Mouse (Mus musculus) neural tube, postnatal 0 days (tissue): Measurements from ENCODE around the gene Pde2a. TPM values are rescaled to one million over a fixed set of nuclear protein-coding genes. Genes with fewer than 3 reads are reported as not detected.

Source experiments
- microRNA counts: library from miRNA; unstranded; fragments of <30 nt; microRNA quantifications from one replicate; lab custom pipeline; 2015
- microRNA-seq: library from miRNA; unstranded; fragments of <30 nt; microRNA quantifications from one replicate; pipeline ENCODE4, GENCODE M21; 2016
- polyA plus RNA-seq: library from polyadenylated mRNA; unstranded; fragments of >200 nt; fragmentation: Nextera tagmentation; extraction: Ambion mirVana; gene quantifications from 2 replicates; pipeline ENCODE4 v1.2.1, GENCODE M21; 2015

Gene Pde2a
- polyA plus RNA-seq: 20.1 and 23.3 TPM in 2 replicates

DNA sequence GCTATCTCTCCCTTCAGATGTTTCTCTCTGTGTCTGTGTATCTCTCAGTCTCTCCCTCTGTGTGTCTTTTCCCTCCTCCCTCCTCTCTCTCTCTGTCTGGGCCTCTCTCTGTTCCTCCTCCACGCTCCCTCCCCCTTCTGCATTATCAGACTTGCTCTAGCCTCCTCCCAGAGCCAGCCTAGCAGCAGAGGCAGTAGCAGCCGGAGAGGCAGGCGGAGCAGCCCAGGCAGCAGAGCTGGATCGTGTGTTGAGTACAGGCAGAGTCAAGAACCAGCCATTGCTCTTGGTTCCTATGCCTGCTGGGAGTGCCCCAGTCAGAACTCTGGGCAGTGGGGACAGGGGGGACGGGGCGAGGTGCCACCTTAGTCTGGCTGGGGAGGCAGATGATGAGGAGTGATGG, at the start of gene Pde2a:
Pde2a (plus strand) TSS at position 163 of the 400 bp plus-strand sequence.

DNA sequence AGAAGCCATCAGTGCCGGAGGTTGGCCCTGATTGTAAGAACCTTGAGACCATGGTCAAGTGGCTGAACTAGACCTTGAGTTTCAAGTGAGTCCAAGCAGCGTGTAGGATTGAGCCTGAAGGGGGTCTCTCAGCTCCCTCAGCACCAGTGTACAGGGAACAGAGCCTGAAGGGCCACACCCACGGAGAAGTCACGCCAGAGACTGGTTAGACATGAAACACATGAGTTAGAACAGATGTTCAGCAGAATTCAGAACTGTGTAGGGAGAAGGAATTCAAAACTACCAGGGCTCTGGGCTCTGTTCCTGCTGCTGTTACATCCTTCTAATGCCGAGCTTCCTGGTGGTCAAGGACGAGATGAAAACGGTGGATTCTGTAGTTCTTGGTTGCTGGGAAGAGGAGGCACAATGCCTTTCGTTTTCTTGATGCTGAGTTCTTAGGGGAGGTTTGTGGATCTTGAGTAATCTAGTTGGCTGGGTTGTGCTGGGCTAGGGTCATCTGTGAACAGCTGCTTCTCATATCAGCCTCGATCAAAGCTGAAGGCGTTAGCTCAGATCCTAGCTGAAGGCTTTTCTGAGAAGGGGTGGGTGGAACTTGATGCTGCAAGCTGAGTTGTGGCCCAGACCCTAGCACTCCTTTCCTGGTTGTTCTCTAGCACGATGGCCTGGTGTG, 11.1 kb upstream of the Pde2a start, which contains the start of gene Gm45837:
Gm45837 (plus strand) TSS at position 620 of the 670 bp plus-strand sequence.

MicroRNAs within 50 kb of the gene (microRNA counts, 519-probe panel; counts per million panel counts)
- microRNA mmu-miR-139-3p (lab: Ali Mortazavi, UCI) (40.5 counts per million), microRNA mmu-miR-139-5p (lab: Ali Mortazavi, UCI) (2,684 counts per million, percentile 10 among the panel's probes with 10 or more counts)

Small RNAs within 50 kb of the gene (microRNA-seq; reads per million reads assigned to microRNA genes)
- gene Mir139: 2,887 reads per million, percentile 86 among the genes with 10 or more reads in this experiment

Other genes starting within 250 kb of the Pde2a start
- 29.6 and 30.4 TPM in 2 replicates for gene Atg16l2, start 119.4 kb upstream of the Pde2a start, polyA plus RNA-seq
- 19.4 and 22.2 TPM in 2 replicates for gene Stard10, start 104.6 kb upstream of the Pde2a start, polyA plus RNA-seq
- 12.8 and 15.2 TPM in 2 replicates for gene Arap1, start 73.6 kb upstream of the Pde2a start, polyA plus RNA-seq
- gene Gm45837, start 10.8 kb upstream of the Pde2a start, polyA plus RNA-seq: not detected in 2 replicates
- gene Art2b, start 163.9 kb downstream of the Pde2a start, polyA plus RNA-seq: not detected in 2 replicates
- 32.5 and 35.0 TPM in 2 replicates for gene Clpb, start 241.9 kb downstream of the Pde2a start, polyA plus RNA-seq